Mouse (Mus musculus) hindbrain, embryonic 14.5 days (tissue): Measurements from ENCODE around the gene Dcps. TPM values are rescaled to one million over a fixed set of nuclear protein-coding genes. Genes with fewer than 3 reads are reported as not detected.
"Not testable (repeated sequence)": the region's sequence is repeated elsewhere in the genome, so short reads cannot be mapped to it uniquely, and the experiment has no call there.

Experiments used
- ATAC-seq: fragments of 200-750 bp; cut with Nextera tagmentation; 2 replicates; pipeline ENCODE4 v1.8.0; 2017; ENCODE audit warnings: moderate number of reproducible peaks, mild to moderate bottlenecking, moderate TSS enrichment, moderate library complexity; ENCODE audit not compliant: low FRiP score
- DNase-seq: peaks from one replicate; pipeline ENCODE4 v3.0.0-alpha.2; 2015; ENCODE audit warnings: low spot score
- H3K27ac ChIP-seq: fragments of 300-500 bp; sonication (generic); 2 replicates; pipeline ENCODE4 v1.5.1; 2014; ENCODE audit warnings: mild to moderate bottlenecking, moderate library complexity
- H3K27me3 ChIP-seq: fragments of 300-500 bp; sonication (generic); 2 replicates; pipeline ENCODE4 v1.6.1; 2014; ENCODE audit warnings: mild to moderate bottlenecking, low read length, mixed read lengths; ENCODE audit not compliant: control insufficient read depth, insufficient read depth
- H3K36me3 ChIP-seq: fragments of 300-500 bp; sonication (generic); replicated peaks from 2 replicates; pipeline ENCODE4 v1.6.1; 2014; ENCODE audit not compliant: control insufficient read depth, insufficient read depth
- H3K4me1 ChIP-seq: fragments of 300-500 bp; sonication (generic); replicated peaks from 2 replicates; pipeline ENCODE4 v1.6.1; 2014; ENCODE audit warnings: antibody characterized with exemption, low read length, mixed read lengths; ENCODE audit not compliant: control insufficient read depth, insufficient read depth
- H3K4me2 ChIP-seq: fragments of 300-500 bp; sonication (generic); replicated peaks from 2 replicates; pipeline ENCODE4 v1.6.1; 2014; ENCODE audit warnings: mild to moderate bottlenecking, moderate library complexity
- H3K4me3 ChIP-seq: fragments of 300-500 bp; sonication (generic); replicated peaks from 2 replicates; pipeline ENCODE4 v1.5.1; 2014; ENCODE audit warnings: mild to moderate bottlenecking, low read length
- H3K9ac ChIP-seq: fragments of 300-500 bp; sonication (generic); 2 replicates; pipeline ENCODE4 v1.6.1; 2014
- H3K9me3 ChIP-seq: fragments of 300-500 bp; sonication (generic); 2 replicates; pipeline ENCODE4 v1.6.1; 2016; ENCODE audit warnings: low read length; ENCODE audit not compliant: control insufficient read depth
- WGBS: fragments of 180-500 bp; shearing (Covaris S2); extraction: QIAGEN DNeasy Blood & Tissue Kit; methylation state at CpG from one replicate; pipeline ENCODE4 v1.1.7; 2014; 5-methylcytosine and 5-hydroxymethylcytosine counted together
- polyA plus RNA-seq: library from polyadenylated mRNA; unstranded; fragments of >200 nt; fragmentation: Nextera tagmentation; extraction: Ambion mirVana; gene quantifications from 2 replicates; pipeline ENCODE4 v1.2.1, GENCODE M21; 2014

The Dcps gene
- polyA plus RNA-seq, 1 experiment from 2014 or later = 71.6 TPM

- Histone ChIP-seq H3K4me2 (no peak overlapping the region), H3K4me1 (no peaks in the 10 kb centered on the region), H3K27me3 (no peaks in the 10 kb centered on the region), H3K27ac (no peak overlapping the region), H3K36me3 (peaks cover 6% of the 10 kb centered on the region; the same call in 1 of the 2 replicates), H3K4me3 (no peak overlapping the region), H3K9ac (no peak overlapping the region), H3K9me3 (no peaks in the 10 kb centered on the region)
- DNase-seq (no peak), ATAC-seq (no peak)
- 93% methylated on average over 11 of the region's 11 CpGs for WGBS
Observed at GRCm38 (mm10) chr9:35163011-35163690, 12.7 kb downstream of the Dcps start.

- WGBS = 88% methylated on average over 7 of the region's 7 CpGs
- no peak overlapping the region for H3K4me2 ChIP-seq
Observed at GRCm38 (mm10) chr9:35161721-35162120, 14.1 kb downstream of the Dcps start.

GRCm38 (mm10) chr9:35160662-35161061 lies 15.2 kb downstream of the Dcps start:
- H3K4me3 ChIP-seq = no peak overlapping the region
- H3K9me3 ChIP-seq = no peaks in the 10 kb centered on the region
- no peaks in the 10 kb centered on the region for H3K4me1 ChIP-seq
- H3K36me3 ChIP-seq = peaks cover 6% of the 10 kb centered on the region; the same call in 1 of the 2 replicates
- no peak for ATAC-seq
- H3K27ac ChIP-seq = no peak overlapping the region
- no peak overlapping the region for H3K4me2 ChIP-seq
- no peak for DNase-seq
- no peak overlapping the region for H3K9ac ChIP-seq
- 81% methylated on average over 2 of the region's 2 CpGs for WGBS
- no peaks in the 10 kb centered on the region for H3K27me3 ChIP-seq

More at GRCm38 (mm10) chr9:35161721-35162120, 14.1 kb downstream of the Dcps start:
- no peak for DNase-seq
- no peak for ATAC-seq
- no peaks in the 10 kb centered on the region for H3K27me3 ChIP-seq
- H3K9me3 ChIP-seq = no peaks in the 10 kb centered on the region
- no peaks in the 10 kb centered on the region for H3K4me1 ChIP-seq
- H3K36me3 ChIP-seq = peaks cover 6% of the 10 kb centered on the region; the same call in 1 of the 2 replicates
- no peak overlapping the region for H3K4me3 ChIP-seq
- no peak overlapping the region for H3K9ac ChIP-seq
- no peak overlapping the region for H3K27ac ChIP-seq

GRCm38 (mm10) chr9:35158477-35158876 lies 17.4 kb downstream of the Dcps start:
- Histone ChIP-seq H3K4me1 (no peaks in the 10 kb centered on the region), H3K9me3 (no peaks in the 10 kb centered on the region), H3K9ac (no peak overlapping the region), H3K36me3 (0 out of 2 replicates have a peak, but pooled peaks cover 6% of the 10 kb centered on the region), H3K27me3 (no peaks in the 10 kb centered on the region), H3K4me3 (no peak overlapping the region), H3K4me2 (no peak overlapping the region), H3K27ac (no peak overlapping the region)
- no peak for DNase-seq
- WGBS = 84% methylated on average over 3 of the region's 3 CpGs
- ATAC-seq = no peak

GRCm38 (mm10) chr9:35156862-35157261 lies 19.0 kb downstream of the Dcps start:
- Histone ChIP-seq H3K4me1 (no peaks in the 10 kb centered on the region), H3K9ac (no peak overlapping the region), H3K4me3 (no peak overlapping the region), H3K4me2 (no peak overlapping the region), H3K36me3 (no peaks in the 10 kb centered on the region), H3K27ac (no peak overlapping the region), H3K27me3 (no peaks in the 10 kb centered on the region), H3K9me3 (no peaks in the 10 kb centered on the region)
- ATAC-seq = no peak
- DNase-seq = no peak
- WGBS = 95% methylated on average over 4 of the region's 4 CpGs

GRCm38 (mm10) chr9:35156002-35156710 lies 19.7 kb downstream of the Dcps start:
- H3K4me2 ChIP-seq = no peak overlapping the region
- no peaks in the 10 kb centered on the region for H3K27me3 ChIP-seq
- no peak overlapping the region for H3K27ac ChIP-seq
- DNase-seq = no peak
- no peak overlapping the region for H3K4me3 ChIP-seq
- H3K36me3 ChIP-seq = no peaks in the 10 kb centered on the region
- no peaks in the 10 kb centered on the region for H3K9me3 ChIP-seq
- H3K4me1 ChIP-seq = no peaks in the 10 kb centered on the region
- no peak overlapping the region for H3K9ac ChIP-seq
- no peak for ATAC-seq
- WGBS = 94% methylated on average over 5 of the region's 5 CpGs

GRCm38 (mm10) chr9:35152923-35153322 lies 22.9 kb downstream of the Dcps start:
- Histone ChIP-seq H3K27me3 (no peaks in the 10 kb centered on the region), H3K36me3 (no peaks in the 10 kb centered on the region), H3K4me3 (no peak overlapping the region), H3K9ac (no peak overlapping the region), H3K4me1 (no peaks in the 10 kb centered on the region), H3K27ac (no peak overlapping the region), H3K4me2 (no peak overlapping the region), H3K9me3 (no peaks in the 10 kb centered on the region)
- ATAC-seq (no peak), DNase-seq (no peak)
- 97% methylated on average over 1 of the region's 1 CpGs for WGBS

- H3K27ac ChIP-seq, DNase-seq, H3K36me3 ChIP-seq, H3K9me3 ChIP-seq, H3K9ac ChIP-seq, ATAC-seq, H3K4me1 ChIP-seq, H3K27me3 ChIP-seq, H3K4me2 ChIP-seq, H3K4me3 ChIP-seq: not testable (repeated sequence)
Observed at GRCm38 (mm10) chr9:35148822-35149221, 27.0 kb downstream of the Dcps start.

- not testable (repeated sequence) for H3K9ac ChIP-seq
Observed at GRCm38 (mm10) chr9:35147261-35147660, 28.6 kb downstream of the Dcps start.

More at GRCm38 (mm10) chr9:35147261-35147660, 28.6 kb downstream of the Dcps start:
- H3K9me3 ChIP-seq, H3K27ac ChIP-seq, H3K4me2 ChIP-seq, DNase-seq, H3K4me3 ChIP-seq, H3K36me3 ChIP-seq, H3K27me3 ChIP-seq, H3K4me1 ChIP-seq, ATAC-seq: not testable (repeated sequence)
- WGBS = 95% methylated on average over 14 of the region's 14 CpGs
